ENCODE assay signal across 17 mouse cellular contexts in the genomic region with DNA sequence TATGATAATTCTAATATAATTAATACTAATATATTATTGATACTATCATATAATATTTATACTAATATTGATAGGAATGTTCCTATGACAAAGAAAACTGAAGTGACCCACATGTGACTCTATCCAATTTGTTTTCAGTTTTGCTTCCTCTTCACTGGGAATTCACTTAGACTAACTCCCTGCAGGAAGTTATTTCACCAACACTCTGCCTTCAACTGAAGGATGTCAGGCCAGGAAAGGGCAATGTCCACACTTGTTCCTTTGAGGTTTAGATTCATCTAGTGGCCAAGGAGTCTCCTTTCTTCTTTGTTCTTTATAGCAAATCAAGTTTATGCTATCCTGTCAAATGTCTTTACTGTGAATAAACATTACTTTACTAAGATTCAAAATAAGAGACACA. TPM values are rescaled to one million over a fixed set of nuclear protein-coding genes. Genes with fewer than 3 reads are reported as not detected.
"Had no signal": no experiment of that assay in that cellular context is flagged by ENCODE, and none has a peak within 500 bp of the region (broad histone marks: within the 10 kb centered on the region; RNA-seq: fewer than 3 reads in every experiment).

No protein-coding gene starts in this region.

- DNase-seq: lung, adult 18-20 months; lung, embryonic 14.5 days; lung, postnatal 10 days; lung, postnatal 4 days; right cerebral cortex, postnatal 14 days; thymus, adult 18-20 months; thymus, postnatal 14 days; thymus, postnatal 36 days had no signal

- H3K27me3 ChIP-seq: midbrain, embryonic 13.5 days; midbrain, embryonic 15.5 days; neural tube, embryonic 12.5 days; stomach, embryonic 15.5 days had no signal

- H3K4me3 ChIP-seq: megakaryocyte, embryonic 14.5 days; midbrain, embryonic 13.5 days; midbrain, embryonic 15.5 days; neural tube, embryonic 12.5 days; stomach, embryonic 15.5 days had no signal

- H3K27ac ChIP-seq: liver, embryonic 14.5 days; midbrain, embryonic 13.5 days; midbrain, embryonic 15.5 days; neural tube, embryonic 12.5 days; stomach, embryonic 15.5 days had no signal

- ATAC-seq: midbrain, embryonic 13.5 days; midbrain, embryonic 15.5 days had no signal

- H3K9ac ChIP-seq: liver, embryonic 14.5 days; lung, embryonic 14.5 days; midbrain, embryonic 13.5 days; midbrain, embryonic 15.5 days; neural tube, embryonic 12.5 days; stomach, embryonic 15.5 days had no signal

- H3K9me3 ChIP-seq: midbrain, embryonic 15.5 days; stomach, embryonic 15.5 days had no signal

- H3K36me3 ChIP-seq: midbrain, embryonic 15.5 days had no signal

- H3K4me2 ChIP-seq: lung, embryonic 14.5 days; midbrain, embryonic 11.5 days; midbrain, embryonic 13.5 days; midbrain, embryonic 15.5 days; neural tube, embryonic 12.5 days; stomach, embryonic 15.5 days had no signal

- H3K4me1 ChIP-seq: midbrain, embryonic 13.5 days; midbrain, embryonic 15.5 days; neural tube, embryonic 12.5 days; stomach, embryonic 15.5 days had no signal

RNA-seq across cellular contexts. Expression of a gene that starts 37.8 kb away (rescaled TPM):
- polyA plus RNA-seq: midbrain, embryonic 11.5 days; midbrain, embryonic 13.5 days; midbrain, embryonic 15.5 days; midbrain, postnatal 0 days; neural tube, embryonic 12.5 days; neural tube, embryonic 14.5 days had no signal
